Mouse (Mus musculus) induced T-regulatory cell, adult 2 months (primary cell): ENCODE measurements around the gene Slc51a.
A peak's percentile ranks its signal among the peaks of the same experiment; 100 is the strongest.

Source experiments
- DNase-seq: peaks from one replicate; pipeline ENCODE4 v3.0.0-alpha.2; 2012; ENCODE audit warnings: low read depth

Slc51a gene

DNA sequence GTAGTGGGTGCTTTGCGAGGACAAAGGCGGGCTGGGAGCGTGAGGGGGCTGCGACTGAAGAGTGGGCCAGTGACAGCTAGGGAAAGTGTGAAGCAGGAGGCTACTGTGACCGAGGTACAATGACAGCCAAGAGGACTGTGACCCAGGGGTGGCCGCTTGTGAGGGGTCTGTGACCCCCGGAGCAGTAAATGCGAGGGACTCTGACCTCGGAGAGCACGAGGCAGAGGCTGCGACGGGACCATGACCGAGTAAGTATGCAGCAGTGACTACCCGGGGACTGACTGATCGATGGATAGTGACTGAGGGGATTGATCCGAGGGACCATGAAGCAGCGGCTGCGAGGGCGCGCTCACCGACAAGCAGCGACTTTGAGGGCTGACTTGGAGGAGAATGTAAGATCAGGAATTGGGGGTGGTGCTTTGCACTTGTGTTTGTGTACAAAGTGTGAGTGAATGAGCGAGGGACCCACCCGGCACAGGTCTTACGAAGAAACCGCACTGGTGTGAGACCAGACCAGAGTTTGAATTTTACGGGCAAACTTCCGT is 56.6 kb downstream of the Slc51a start:
- DNase-seq, result peak; percentile 65

DNA sequence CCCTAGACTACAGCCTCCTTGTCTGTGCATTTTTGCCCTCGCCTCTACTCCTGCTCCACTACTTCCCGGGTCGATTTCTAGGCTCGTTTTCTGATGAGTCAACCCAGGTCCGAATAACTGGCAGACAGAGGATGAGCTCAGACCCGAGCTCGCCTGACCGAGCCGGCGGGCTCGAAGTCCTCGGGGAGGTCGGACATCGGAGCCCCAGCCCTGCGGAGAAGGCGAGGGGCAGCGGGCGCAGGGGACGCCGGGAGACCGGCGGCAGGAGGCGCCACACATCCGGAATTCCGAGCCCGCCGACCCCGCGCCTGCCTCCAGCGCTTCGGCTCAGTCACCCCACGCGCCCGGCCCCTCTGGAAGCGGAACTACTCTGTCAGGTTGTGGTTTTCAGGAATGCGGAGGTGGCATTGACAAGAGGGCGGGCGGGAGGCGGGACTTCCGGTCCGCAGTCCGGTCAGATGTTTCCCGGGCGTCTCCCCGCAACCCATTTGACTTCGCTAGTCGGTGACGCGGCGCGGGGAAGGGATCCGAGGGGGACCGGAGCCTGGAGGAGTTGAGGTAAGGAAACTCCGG is 57.1 kb downstream of the Slc51a start, which contains the start of gene Pcyt1a:
Pcyt1a (plus strand) TSS at position 448 of the 573 bp plus-strand sequence.
- peak; percentile 91 for DNase-seq

DNA sequence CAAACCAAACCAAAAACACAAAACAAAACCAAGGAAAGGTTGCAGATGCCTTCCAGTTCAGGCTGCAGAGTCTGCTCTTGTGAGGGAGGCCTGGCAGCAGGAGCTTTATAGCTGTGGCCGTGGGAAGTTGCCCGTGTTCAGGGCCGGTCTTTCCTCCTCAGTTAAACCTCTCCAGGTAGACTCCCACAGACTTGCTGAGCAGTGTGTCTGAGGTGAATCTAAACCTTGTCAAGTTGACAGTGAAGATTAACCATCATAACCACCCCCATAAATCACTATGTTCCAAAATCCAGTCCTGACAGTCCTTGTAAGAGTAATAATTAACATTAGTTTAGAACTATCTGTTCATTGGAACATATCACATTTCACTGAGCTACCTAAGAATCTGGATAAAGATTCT is 60.2 kb downstream of the Slc51a start:
- DNase-seq, result no peak
